Mouse (Mus musculus) heart, embryonic 10.5 days (tissue): ENCODE data around the gene Vars. TPM values are rescaled to one million over a fixed set of nuclear protein-coding genes. Genes with fewer than 3 reads are reported as not detected.

Experiments
- DNase-seq: peaks from one replicate; pipeline ENCODE4 v3.0.0-alpha.2; 2017; ENCODE audit warnings: low spot score
- H3K27ac ChIP-seq: fragments of 300-500 bp; sonication (generic); 2 replicates; pipeline ENCODE4 v1.5.1; 2016; ENCODE audit warnings: mild to moderate bottlenecking
- H3K27me3 ChIP-seq: fragments of 300-500 bp; sonication (generic); 2 replicates; pipeline ENCODE4 v1.6.1; 2016; ENCODE audit warnings: mild to moderate bottlenecking; ENCODE audit not compliant: poor library complexity, insufficient read depth, severe bottlenecking
- H3K36me3 ChIP-seq: fragments of 300-500 bp; sonication (generic); 2 replicates; pipeline ENCODE4 v1.6.1; 2016; ENCODE audit warnings: mild to moderate bottlenecking, moderate library complexity
- H3K4me1 ChIP-seq: fragments of 300-500 bp; sonication (generic); 2 replicates; pipeline ENCODE4 v1.6.1; 2016; ENCODE audit warnings: mild to moderate bottlenecking
- H3K4me3 ChIP-seq: fragments of 300-500 bp; sonication (generic); 2 replicates; pipeline ENCODE4 v1.5.1; 2016; ENCODE audit warnings: mild to moderate bottlenecking, moderate library complexity
- H3K9me3 ChIP-seq: fragments of 300-500 bp; sonication (generic); 2 replicates; pipeline ENCODE4 v1.6.1; 2016; ENCODE audit warnings: mild to moderate bottlenecking, moderate library complexity
- WGBS: fragments of 180-500 bp; shearing (Covaris S2); methylation state at CpG from one replicate; pipeline ENCODE4 v1.1.7; 2016; 5-methylcytosine and 5-hydroxymethylcytosine counted together
- polyA plus RNA-seq: library from polyadenylated mRNA; unstranded; fragments of >200 nt; fragmentation: Nextera tagmentation; extraction: Ambion mirVana; gene quantifications from 2 replicates; pipeline ENCODE4 v1.2.1, GENCODE M21; 2016

Vars gene
- polyA plus RNA-seq, 1 experiment from 2014 or later: 166 TPM

DNA sequence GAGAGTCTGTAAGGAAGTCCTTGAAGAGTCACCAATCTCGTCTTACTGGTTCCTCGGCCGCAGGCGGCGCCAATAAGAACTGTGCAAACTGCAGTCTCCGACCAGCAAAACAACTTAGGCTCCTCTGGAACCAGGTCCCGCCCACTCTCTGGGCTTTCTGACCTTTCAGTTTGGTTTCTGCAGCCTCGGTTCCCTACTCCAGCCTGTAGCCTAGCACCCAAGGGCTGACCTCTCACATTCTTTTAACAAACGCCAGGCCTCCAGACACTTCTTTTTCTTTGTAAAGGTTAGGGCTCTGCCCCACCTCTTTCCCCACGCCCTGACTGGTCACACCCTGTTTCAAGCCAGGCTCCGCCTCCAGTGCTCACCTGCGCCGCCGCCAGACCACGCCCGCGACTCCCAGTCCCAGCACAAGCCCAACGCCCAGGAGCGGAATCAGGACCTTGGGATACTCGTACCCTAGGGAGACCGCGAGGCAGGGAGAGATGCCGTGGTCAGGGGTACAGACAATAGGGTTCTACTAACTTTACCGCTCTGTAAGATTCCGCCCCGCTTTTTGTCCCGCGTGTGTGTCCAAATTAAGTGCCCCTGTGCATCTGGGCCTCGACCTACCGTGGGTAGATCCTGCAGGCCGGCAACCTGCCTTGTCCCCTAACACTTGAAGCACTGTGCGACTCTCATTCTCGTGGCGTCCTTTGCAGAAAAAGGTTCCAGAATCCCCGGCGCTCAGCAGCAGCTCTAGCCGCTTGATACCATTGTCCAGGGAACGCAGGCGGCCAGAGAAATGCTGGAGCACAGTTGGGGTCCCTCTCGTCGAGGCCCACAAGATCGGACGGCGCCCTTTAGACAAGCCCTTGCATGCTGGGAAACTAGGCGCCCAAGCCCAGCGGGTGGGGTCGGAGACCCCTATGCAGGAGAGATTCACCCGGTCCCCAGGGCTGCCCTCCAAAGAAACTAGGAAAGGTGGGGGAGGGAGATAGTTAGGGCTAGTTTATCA lies 64.5 kb downstream of the Vars start, which contains the start of gene Ly6g6c:
TSS of gene Ly6g6c (plus strand) at position 438 of the 997 bp plus-strand sequence.
- Histone ChIP-seq H3K27me3 (peaks cover 69% of the 10 kb centered on the region), H3K27ac (peak within 1 kb of the TSS; percentile 69), H3K4me3 (peak within 1 kb of the TSS; percentile 56), H3K4me1 (peaks cover 33% of the 10 kb centered on the region), H3K9me3 (no peaks in the 10 kb centered on the region), H3K36me3 (peaks cover 28% of the 10 kb centered on the region)
- no peak for DNase-seq
- under 1% methylated on average over 48 of the region's 48 CpGs for WGBS

Other genes starting within 250 kb of the Vars start
- not detected in 2 replicates for gene Cyp21a1, start 196.4 kb upstream of the Vars start, polyA plus RNA-seq
- 22.3 and 22.8 TPM in 2 replicates for gene Stk19, start 164.0 kb upstream of the Vars start, polyA plus RNA-seq
- gene Dxo, start 164.0 kb upstream of the Vars start, polyA plus RNA-seq: 48.1 and 62.2 TPM in 2 replicates
- 39.9 and 43.6 TPM in 2 replicates for gene Skiv2l, start 150.8 kb upstream of the Vars start, polyA plus RNA-seq
- gene Nelfe, start 150.6 kb upstream of the Vars start, polyA plus RNA-seq: 89.6 and 104 TPM in 2 replicates
- 1.3 and 11.4 TPM in 2 replicates for gene Cfb, start 138.5 kb upstream of the Vars start, polyA plus RNA-seq
- gene Zbtb12, start 121.5 kb upstream of the Vars start, polyA plus RNA-seq: 2.2 and 4.1 TPM in 2 replicates
- not detected in 2 replicates for gene Gm20547, start 118.9 kb upstream of the Vars start, polyA plus RNA-seq
- 0.67 and 1.6 TPM in 2 replicates for gene C2, start 102.7 kb upstream of the Vars start, polyA plus RNA-seq
- gene Ehmt2, start 102.5 kb upstream of the Vars start, polyA plus RNA-seq: 46.3 and 66.0 TPM in 2 replicates
- gene Slc44a4, start 86.5 kb upstream of the Vars start, polyA plus RNA-seq: 0.10 and 0.41 TPM in 2 replicates
- 21.3 and 25.5 TPM in 2 replicates for gene Neu1, start 69.7 kb upstream of the Vars start, polyA plus RNA-seq
- 0.20 TPM in 1 of 2 replicates, not detected in the other for gene Hspa1b, start 41.7 kb upstream of the Vars start, polyA plus RNA-seq
- gene Gm20481, start 31.1 kb upstream of the Vars start, polyA plus RNA-seq: 0.52 TPM in 1 of 2 replicates, not detected in the other
- gene Hspa1a, start 28.8 kb upstream of the Vars start, polyA plus RNA-seq: 1.8 and 2.4 TPM in 2 replicates
- gene Hspa1l, start 28.3 kb upstream of the Vars start, polyA plus RNA-seq: 1.6 and 1.7 TPM in 2 replicates
- 197 and 247 TPM in 2 replicates for gene Lsm2, start 19.1 kb upstream of the Vars start, polyA plus RNA-seq
- gene Vwa7, start 15.6 kb downstream of the Vars start, polyA plus RNA-seq: 0.26 and 0.34 TPM in 2 replicates
- gene Sapcd1, start 27.0 kb downstream of the Vars start, polyA plus RNA-seq: 3.3 and 4.0 TPM in 2 replicates
- 3.9 and 5.4 TPM in 2 replicates for gene Msh5, start 45.8 kb downstream of the Vars start, polyA plus RNA-seq
- gene Clic1, start 49.0 kb downstream of the Vars start, polyA plus RNA-seq: 374 and 380 TPM in 2 replicates
- gene Ddah2, start 58.0 kb downstream of the Vars start, polyA plus RNA-seq: 192 and 290 TPM in 2 replicates
- gene Ly6g6c, start 64.4 kb downstream of the Vars start, polyA plus RNA-seq: not detected in 2 replicates
- gene Mpig6b, start 65.2 kb downstream of the Vars start, polyA plus RNA-seq: 0.63 and 1.0 TPM in 2 replicates
- gene Ly6g6e, start 75.9 kb downstream of the Vars start, polyA plus RNA-seq: 0.18 and 0.39 TPM in 2 replicates
- 2.5 and 2.6 TPM in 2 replicates for gene Ly6g6d, start 77.1 kb downstream of the Vars start, polyA plus RNA-seq
- 0.91 and 1.0 TPM in 2 replicates for gene Ly6g6f, start 84.6 kb downstream of the Vars start, polyA plus RNA-seq
- 66.7 and 69.8 TPM in 2 replicates for gene Abhd16a, start 88.3 kb downstream of the Vars start, polyA plus RNA-seq
- gene Ly6g5c, start 107.3 kb downstream of the Vars start, polyA plus RNA-seq: not detected in 2 replicates
- 0.73 and 0.99 TPM in 2 replicates for gene Ly6g5b, start 114.4 kb downstream of the Vars start, polyA plus RNA-seq
- gene Gpank1, start 120.5 kb downstream of the Vars start, polyA plus RNA-seq: 17.1 and 24.5 TPM in 2 replicates
- gene Csnk2b, start 121.1 kb downstream of the Vars start, polyA plus RNA-seq: 220 and 246 TPM in 2 replicates
- gene D17H6S53E, start 125.4 kb downstream of the Vars start, polyA plus RNA-seq: 7.4 and 11.5 TPM in 2 replicates
- gene Apom, start 131.1 kb downstream of the Vars start, polyA plus RNA-seq: 3.0 and 72.5 TPM in 2 replicates
- gene Bag6, start 134.2 kb downstream of the Vars start, polyA plus RNA-seq: 51.4 and 65.5 TPM in 2 replicates
- 137 and 161 TPM in 2 replicates for gene Prrc2a, start 163.9 kb downstream of the Vars start, polyA plus RNA-seq
- 0.85 and 2.1 TPM in 2 replicates for gene Aif1, start 175.1 kb downstream of the Vars start, polyA plus RNA-seq
- 1.5 and 2.2 TPM in 2 replicates for gene Lst1, start 187.5 kb downstream of the Vars start, polyA plus RNA-seq
- 0.15 TPM in 1 of 2 replicates, not detected in the other for gene Ltb, start 193.5 kb downstream of the Vars start, polyA plus RNA-seq
- gene Tnf, start 201.0 kb downstream of the Vars start, polyA plus RNA-seq: 0.15 TPM in 1 of 2 replicates, not detected in the other
- gene Lta, start 204.4 kb downstream of the Vars start, polyA plus RNA-seq: not detected in 2 replicates
- gene Gm16181, start 219.8 kb downstream of the Vars start, polyA plus RNA-seq: 0.30 TPM in 1 of 2 replicates, not detected in the other
- gene Atp6v1g2, start 232.7 kb downstream of the Vars start, polyA plus RNA-seq: 6.5 and 10.1 TPM in 2 replicates
- 8.4 and 10.4 TPM in 2 replicates for gene Nfkbil1, start 234.8 kb downstream of the Vars start, polyA plus RNA-seq
- 367 and 489 TPM in 2 replicates for gene Ddx39b, start 240.8 kb downstream of the Vars start, polyA plus RNA-seq